Mouse (Mus musculus): ENCODE measurements at regions not wholly inside any gene's neighbourhood (a gene's known extent, or its start where the extent isn't known, plus 50 kb on each side); places are given as distances from the start of the nearest gene placed in this dataset.

DNA sequence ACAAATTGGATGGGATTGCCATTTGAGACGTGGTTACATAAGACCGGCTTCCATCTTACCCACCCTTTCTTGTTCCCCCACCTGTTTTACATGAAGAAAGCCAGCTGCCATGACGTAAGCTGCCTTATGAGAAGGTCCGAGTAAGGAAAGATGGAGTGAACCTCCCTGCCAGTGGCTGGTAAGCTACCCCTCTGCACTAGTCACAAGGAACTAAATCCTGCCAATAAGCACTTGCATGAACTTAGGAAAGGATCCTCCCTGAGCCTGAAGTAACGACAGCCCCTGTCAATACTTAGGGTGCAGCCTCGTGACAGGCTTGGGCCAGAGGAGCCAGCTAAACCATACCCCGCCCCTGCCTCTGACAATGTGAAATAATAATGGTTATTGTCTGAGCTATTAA is 62.8 kb upstream of the Gm47985 start:
- no peak for TF ChIP-seq CTCF (IDR thresholded peaks at IDR 0.05; ENCODE audit: extremely low read depth, insufficient read depth, low read length)
- no peak for TF ChIP-seq POLR2A (IDR thresholded peaks at IDR 0.05; ENCODE audit: extremely low read depth, insufficient read depth, low read length)

Data from cortical plate, adult 2 months (tissue).